22 mouse cellular contexts compared by ENCODE assay signal in the genomic region with DNA sequence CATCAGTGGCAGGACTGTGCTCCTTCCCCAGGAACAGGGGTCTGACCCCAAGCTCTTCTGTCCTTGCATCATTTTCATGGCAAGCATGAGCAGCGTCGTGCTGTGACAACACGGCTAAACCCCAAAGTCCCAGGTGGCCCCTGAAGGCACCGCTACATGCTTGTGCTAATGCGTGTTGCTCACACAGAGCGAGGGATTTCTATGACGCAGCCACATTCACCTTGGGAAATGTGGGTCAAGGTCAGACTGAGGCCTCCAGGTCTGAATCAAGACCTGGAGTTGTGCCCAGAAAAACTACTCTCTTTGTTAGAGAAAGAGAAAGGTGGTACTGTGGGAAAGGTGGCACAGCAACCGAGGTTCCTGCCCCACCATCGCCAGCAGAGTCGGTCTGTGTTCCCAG.
"Had no signal": no experiment of that assay in that cellular context is flagged by ENCODE, and none has a peak within 500 bp of the region (broad histone marks: within the 10 kb centered on the region; RNA-seq: fewer than 3 reads in every experiment).

No protein-coding gene starts in this region.

- H3K4me2 ChIP-seq: kidney, embryonic 15.5 days; limb, embryonic 12.5 days; limb, embryonic 15.5 days; liver, embryonic 11.5 days; lung, embryonic 14.5 days; neural tube, embryonic 12.5 days; neural tube, embryonic 15.5 days had no signal

- H3K27me3 ChIP-seq: kidney, embryonic 15.5 days; neural tube, embryonic 12.5 days; neural tube, embryonic 15.5 days had no signal

- H3K4me3 ChIP-seq: kidney, embryonic 15.5 days; limb, embryonic 12.5 days; limb, embryonic 15.5 days; neural tube, embryonic 12.5 days; neural tube, embryonic 15.5 days had no signal

- H3K4me1 ChIP-seq: neural tube, embryonic 12.5 days had no signal

- ATAC-seq: liver, postnatal 0 days; lung, postnatal 0 days had no signal

- H3K27ac ChIP-seq: kidney, embryonic 15.5 days; limb, embryonic 12.5 days; limb, embryonic 15.5 days; liver, embryonic 14.5 days; macrophage; neural tube, embryonic 12.5 days; neural tube, embryonic 15.5 days; stomach, postnatal 0 days had no signal

- H3K36me3 ChIP-seq: kidney, embryonic 15.5 days; limb, embryonic 12.5 days; limb, embryonic 15.5 days; neural tube, embryonic 12.5 days; neural tube, embryonic 15.5 days had no signal

- DNase-seq: kidney, adult 8-10 months; kidney, postnatal 10 days; kidney, postnatal 4 days; left cerebral cortex, postnatal 4 days; liver, postnatal 0 days; lung, embryonic 14.5 days; midbrain, embryonic 14.5 days; right cerebral cortex, adult 18-20 months; right cerebral cortex, postnatal 14 days; right cerebral cortex, postnatal 4 days; thymus, adult 18-20 months; thymus, postnatal 36 days had no signal

- H3K9ac ChIP-seq: kidney, embryonic 15.5 days; limb, embryonic 12.5 days; limb, embryonic 15.5 days; liver, embryonic 14.5 days; liver, postnatal 0 days; lung, embryonic 14.5 days; neural tube, embryonic 12.5 days; neural tube, embryonic 15.5 days had no signal

- H3K9me3 ChIP-seq: kidney, embryonic 15.5 days; limb, embryonic 12.5 days; limb, embryonic 15.5 days; neural tube, embryonic 12.5 days; neural tube, embryonic 15.5 days had no signal
